8 mouse cellular contexts compared by ENCODE assay signal in the genomic region with DNA sequence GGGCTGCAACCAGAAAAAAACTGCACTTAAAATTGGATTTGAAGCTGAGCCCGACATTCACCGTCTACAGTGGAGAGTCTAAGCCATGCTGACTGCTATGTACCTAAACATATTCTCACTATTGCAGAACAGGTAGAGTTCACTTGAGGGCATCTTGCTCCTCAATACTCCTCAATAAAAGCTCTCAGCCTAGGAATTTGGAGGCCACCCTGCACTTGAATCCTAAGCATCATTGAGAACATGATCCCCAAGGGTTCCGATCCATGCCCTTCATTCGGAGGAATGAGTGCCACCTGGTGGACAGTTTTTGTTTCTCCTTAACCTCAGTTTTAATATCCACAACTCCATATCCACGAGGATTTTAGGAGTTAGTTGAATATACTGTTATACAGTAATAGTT. TPM values are rescaled to one million over a fixed set of nuclear protein-coding genes. Genes with fewer than 3 reads are reported as not detected.
A peak's percentile ranks its signal among the peaks of the same experiment; 100 is the strongest.
DNase-seq lines count a peak whose midpoint lies in the region; ATAC-seq and TF ChIP-seq lines count a peak whose summit lies in the region.

No protein-coding gene starts in this region.

- H3K36me3 ChIP-seq in kidney, adult 2 months (ENCODE audit: control insufficient read depth, insufficient read depth, low read length), result no peaks in the 10 kb centered on the region
- no peaks in the 10 kb centered on the region for H3K36me3 ChIP-seq in G1E (replicated peaks)

- H3K4me1 ChIP-seq in kidney, adult 2 months (ENCODE audit: control insufficient read depth, insufficient read depth, low read length), result no peaks in the 10 kb centered on the region
- H3K4me1 ChIP-seq in G1E (ENCODE audit: insufficient read depth, low read depth, low read length), result no peaks in the 10 kb centered on the region

- no peaks in the 10 kb centered on the region for H3K27me3 ChIP-seq in kidney, adult 2 months (replicated peaks; ENCODE audit: control insufficient read depth, insufficient read depth, low read length)
- H3K27me3 ChIP-seq in G1E (ENCODE audit: insufficient read depth, low read length), result no peaks in the 10 kb centered on the region

- no peak for TF ChIP-seq POLR2A in kidney, adult 2 months (IDR thresholded peaks at IDR 0.05; ENCODE audit: low read depth, low read length)

- TF ChIP-seq CTCF in kidney, adult 2 months (conservative IDR thresholded peaks at IDR 0.05; ENCODE audit: insufficient read depth, insufficient read length, low read depth, low read length), result peak; percentile 65
- TF ChIP-seq CTCF in G1E (IDR thresholded peaks at IDR 0.05; ENCODE audit: low read depth, low read length), result peak; percentile 6; the same call in 1 of the 2 replicates

- intact Hi-C loops in gastrocnemius, postnatal 14 days (cut with DNase I; ENCODE audit: low total_unique reads), result loop anchor here (5.0 kb wide), 1 partner anchor 297 kb away; no protein-coding TSS in a partner anchor
- intact Hi-C loops in left cerebral cortex, postnatal 14 days (cut with DNase I), result no loop called here

- WGBS in kidney, adult 2 months, result 40% methylated on average over 5 of the region's 5 CpGs

- no peak for ATAC-seq in G1E (ENCODE audit: extremely low read depth, insufficient number of reproducible peaks, low FRiP score, poor library complexity, severe bottlenecking)
- 0 out of 2 replicates have a peak, but pooled peaks have one; percentile 61 for ATAC-seq in monocyte, adult 5-6 weeks (replicated peaks; ENCODE audit: insufficient number of reproducible peaks, low FRiP score, low TSS enrichment, poor library complexity, severe bottlenecking)

- H3K9me3 ChIP-seq in G1E (replicated peaks), result no peaks in the 10 kb centered on the region

- no peak overlapping the region for H3K27ac ChIP-seq in kidney, adult 2 months (ENCODE audit: insufficient read depth, low read depth, low read length)

- H3K4me3 ChIP-seq in kidney, adult 2 months (ENCODE audit: insufficient read depth, low read depth, low read length), result no peak overlapping the region
- no peak overlapping the region for H3K4me3 ChIP-seq in G1E (ENCODE audit: low read depth, low read length)

- peak; percentile 39 for DNase-seq in kidney, adult 2 months
- DNase-seq in kidney, adult 11 months, result no peak
- peak; percentile 8 for DNase-seq in G1E (ENCODE audit: low spot score)
- peak; percentile 25 for DNase-seq in cerebellum, adult 8-10 months
- DNase-seq in gastrocnemius, postnatal 14 days, result peak; percentile 28
- DNase-seq in left cerebral cortex, postnatal 14 days (ENCODE audit: low spot score in 2 of 2), result peak; percentile 32 to 64
- no peak for DNase-seq in yolk sac, embryonic 10.5 days (ENCODE audit: low spot score)

RNA-seq across cellular contexts. Expression of gene Myo1b, which starts 28.9 kb away (rescaled TPM):
- polyA plus RNA-seq in kidney, adult 2 months (2012; rRNA removed), result 5.8 and 5.9 TPM in 2 replicates
- total RNA-seq in G1E (2014; fragmentation: Nextera tagmentation), result not detected in 2 replicates
- 0.23 and 0.98 TPM in 2 replicates for total RNA-seq in G1E (2017)
- polyA plus RNA-seq in G1E (2012), result not detected in 2 replicates
- 10 to 100 TPM; 26.0 to 28.2 TPM for total RNA-seq in gastrocnemius, postnatal 14 days (2021)
- total RNA-seq in left cerebral cortex, postnatal 14 days (2021), result 10 to 100 TPM; 45.2 to 48.1 TPM
- total RNA-seq in monocyte, adult 5-6 weeks (2017), result 0.21 to 3.0 TPM (median 0.39 TPM) in 3 replicates

RNA-seq across cellular contexts. Expression of gene Stat4, which starts 42.2 kb away (rescaled TPM):
- polyA plus RNA-seq in kidney, adult 2 months (2012; rRNA removed), result 0.16 and 0.99 TPM in 2 replicates
- total RNA-seq in G1E (2014; fragmentation: Nextera tagmentation), result not detected in 2 replicates
- total RNA-seq in G1E (2017), result 0.11 TPM in 1 of 2 replicates, not detected in the other
- not detected in 2 replicates for polyA plus RNA-seq in G1E (2012)
- not detected for total RNA-seq in gastrocnemius, postnatal 14 days (2021)
- total RNA-seq in left cerebral cortex, postnatal 14 days (2021), result 1 to 10 TPM; 2.9 to 3.0 TPM
- total RNA-seq in monocyte, adult 5-6 weeks (2017), result 78.3 to 278 TPM (median 108 TPM) in 3 replicates

Comparison
In these comparisons a context has a peak if more than half of its experiments do, and no peak if none do; other contexts are left out.
1. DNase-seq: peak in kidney, adult 2 months (single experiment), G1E (single experiment), cerebellum, adult 8-10 months (single experiment), gastrocnemius, postnatal 14 days (single experiment) and left cerebral cortex, postnatal 14 days (2 of 2); none in kidney, adult 11 months (single experiment) and yolk sac, embryonic 10.5 days (single experiment).
2. RNA of gene Stat4, which starts 42.2 kb away (total RNA-seq): 78.3 to 278 TPM in monocyte, adult 5-6 weeks; 2.9 to 3.0 TPM in left cerebral cortex, postnatal 14 days, 0.11 TPM in G1E and not detected in gastrocnemius, postnatal 14 days; every median in the first group is over 10 times any median in the second.